Mouse (Mus musculus) cerebellum, adult 2 months (tissue): ENCODE results near the gene Oprd1.

Experiments used
- CTCF ChIP-seq: fragments of 200-500 bp; IDR thresholded peaks from 2 replicates; pipeline ENCODE4 v1.5.1; 2011; ENCODE audit warnings: low read depth, mild to moderate bottlenecking, control low read depth, low read length, moderate library complexity, borderline replicate concordance; ENCODE audit not compliant: insufficient read depth
- POLR2A ChIP-seq: fragments of 200-500 bp; IDR thresholded peaks from 2 replicates; pipeline ENCODE4 v1.6.1; 2011; ENCODE audit warnings: low read length, control low read depth, borderline replicate concordance; ENCODE audit not compliant: insufficient read depth

DNA sequence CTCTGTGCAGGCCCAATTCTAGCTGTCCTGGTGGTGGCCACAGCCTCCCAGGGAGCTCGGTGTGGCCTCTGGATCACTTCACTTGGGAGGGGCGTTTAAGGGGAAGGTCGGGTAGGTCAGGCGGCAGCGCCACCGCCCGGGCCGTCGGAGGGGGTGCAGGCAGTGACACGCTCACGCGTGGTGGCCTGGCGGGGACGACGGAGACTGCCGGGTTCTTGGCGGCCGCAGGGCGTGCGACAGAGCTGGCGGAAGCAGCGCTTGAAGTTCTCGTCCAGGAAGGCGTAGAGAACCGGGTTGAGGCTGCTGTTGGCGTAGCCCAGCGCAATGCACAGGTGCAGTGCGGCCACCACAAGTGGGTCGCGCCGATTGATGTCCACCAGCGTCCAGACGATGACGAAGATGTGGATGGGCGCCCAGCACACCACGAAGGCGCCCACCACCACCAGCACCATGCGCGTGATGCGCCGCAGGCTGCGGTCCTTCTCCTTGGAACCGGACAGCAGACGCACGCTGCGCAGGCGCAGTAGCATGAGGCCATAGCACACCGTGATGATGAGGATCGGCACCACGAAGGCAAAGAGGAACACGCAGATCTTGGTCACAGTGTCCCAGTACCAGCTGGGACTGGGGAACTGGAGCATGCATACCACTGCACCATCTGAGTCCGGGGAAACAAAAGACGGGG lies 30.7 kb downstream of the Oprd1 start:
- TF ChIP-seq CTCF = no peak
- no peak for TF ChIP-seq POLR2A
